Mouse (Mus musculus): ENCODE data around the gene Pfkfb2. TPM values are rescaled to one million over a fixed set of nuclear protein-coding genes. Genes with fewer than 3 reads are reported as not detected.

The Pfkfb2 gene
- polyA plus RNA-seq, 1 experiment from 2014 or later, result 8.4 TPM

GRCm38 (mm10) chr1:130759689-130760088 lies 30.6 kb upstream of the Pfkfb2 start:
- Histone ChIP-seq H3K9me3 (replicated peaks) (no peaks in the 10 kb centered on the region), H3K9ac (no peak overlapping the region), H3K4me3 (no peak overlapping the region), H3K27ac (ENCODE audit: poor library complexity, severe bottlenecking) (no peak overlapping the region), H3K4me2 (no peak overlapping the region), H3K36me3 (no peaks in the 10 kb centered on the region), H3K27me3 (replicated peaks) (no peaks in the 10 kb centered on the region), H3K4me1 (replicated peaks) (peaks cover 7% of the 10 kb centered on the region)
- 32% methylated on average over 9 of the region's 9 CpGs for WGBS
- no peak for ATAC-seq (ENCODE audit: insufficient number of reproducible peaks, low FRiP score)

- H3K27me3 ChIP-seq (replicated peaks), result no peaks in the 10 kb centered on the region
- H3K9ac ChIP-seq, result no peak overlapping the region
- WGBS, result 65% methylated on average over 3 of the region's 3 CpGs
- H3K27ac ChIP-seq (ENCODE audit: poor library complexity, severe bottlenecking), result no peak overlapping the region
- H3K4me1 ChIP-seq (replicated peaks), result peaks cover 16% of the 10 kb centered on the region
- H3K36me3 ChIP-seq, result no peaks in the 10 kb centered on the region
- ATAC-seq (ENCODE audit: insufficient number of reproducible peaks, low FRiP score), result no peak
- no peaks in the 10 kb centered on the region for H3K9me3 ChIP-seq (replicated peaks)
- no peak overlapping the region for H3K4me2 ChIP-seq
- H3K4me3 ChIP-seq, result no peak overlapping the region
These were observed 17.8 kb upstream of the Pfkfb2 start for GRCm38 (mm10) chr1:130746819-130747218.

- H3K36me3 ChIP-seq, result no peaks in the 10 kb centered on the region
- H3K9ac ChIP-seq, result no peak overlapping the region
- no peak for ATAC-seq (ENCODE audit: insufficient number of reproducible peaks, low FRiP score)
- 94% methylated on average over 3 of the region's 3 CpGs for WGBS
- peaks cover 28% of the 10 kb centered on the region for H3K4me1 ChIP-seq (replicated peaks)
- no peaks in the 10 kb centered on the region for H3K27me3 ChIP-seq (replicated peaks)
- H3K27ac ChIP-seq (ENCODE audit: poor library complexity, severe bottlenecking), result no peak overlapping the region
- no peak overlapping the region for H3K4me2 ChIP-seq
- H3K4me3 ChIP-seq, result no peak overlapping the region
- no peaks in the 10 kb centered on the region for H3K9me3 ChIP-seq (replicated peaks)
These were observed 16.5 kb upstream of the Pfkfb2 start for GRCm38 (mm10) chr1:130745591-130745990.

- WGBS, result 85% methylated on average over 5 of the region's 5 CpGs
- no peak for ATAC-seq (ENCODE audit: insufficient number of reproducible peaks, low FRiP score)
- Histone ChIP-seq H3K36me3 (no peaks in the 10 kb centered on the region), H3K4me3 (no peak overlapping the region), H3K4me2 (no peak overlapping the region), H3K9me3 (replicated peaks) (no peaks in the 10 kb centered on the region), H3K9ac (no peak overlapping the region), H3K27me3 (replicated peaks) (no peaks in the 10 kb centered on the region), H3K4me1 (replicated peaks) (peaks cover 34% of the 10 kb centered on the region), H3K27ac (ENCODE audit: poor library complexity, severe bottlenecking) (no peak overlapping the region)
These were observed 15.9 kb upstream of the Pfkfb2 start for GRCm38 (mm10) chr1:130744961-130745360.

GRCm38 (mm10) chr1:130744217-130744616 lies 15.2 kb upstream of the Pfkfb2 start:
- Histone ChIP-seq H3K27me3 (replicated peaks) (no peaks in the 10 kb centered on the region), H3K4me2 (no peak overlapping the region), H3K4me3 (no peak overlapping the region), H3K36me3 (no peaks in the 10 kb centered on the region), H3K4me1 (replicated peaks) (peaks cover 35% of the 10 kb centered on the region), H3K9ac (no peak overlapping the region), H3K27ac (ENCODE audit: poor library complexity, severe bottlenecking) (no peak overlapping the region), H3K9me3 (replicated peaks) (no peaks in the 10 kb centered on the region)
- ATAC-seq (ENCODE audit: insufficient number of reproducible peaks, low FRiP score), result no peak
- WGBS, result 59% methylated on average over 2 of the region's 2 CpGs

GRCm38 (mm10) chr1:130743775-130744174 lies 14.7 kb upstream of the Pfkfb2 start:
- Histone ChIP-seq H3K4me2 (no peak overlapping the region), H3K9ac (no peak overlapping the region), H3K27ac (ENCODE audit: poor library complexity, severe bottlenecking) (no peak overlapping the region), H3K4me3 (no peak overlapping the region), H3K9me3 (replicated peaks) (no peaks in the 10 kb centered on the region), H3K27me3 (replicated peaks) (no peaks in the 10 kb centered on the region), H3K4me1 (replicated peaks) (peaks cover 35% of the 10 kb centered on the region), H3K36me3 (no peaks in the 10 kb centered on the region)
- no peak for ATAC-seq (ENCODE audit: insufficient number of reproducible peaks, low FRiP score)
- 83% methylated on average over 1 of the region's 1 CpGs for WGBS

- Histone ChIP-seq H3K4me1 (replicated peaks) (peaks cover 37% of the 10 kb centered on the region), H3K4me2 (no peak overlapping the region), H3K27ac (ENCODE audit: poor library complexity, severe bottlenecking) (peak overlapping the region; percentile 56), H3K36me3 (no peaks in the 10 kb centered on the region), H3K27me3 (replicated peaks) (0 out of 2 replicates have a peak, but pooled peaks cover 2% of the 10 kb centered on the region), H3K9me3 (replicated peaks) (no peaks in the 10 kb centered on the region), H3K4me3 (no peak overlapping the region), H3K9ac (no peak overlapping the region)
- 86% methylated on average over 7 of the region's 7 CpGs for WGBS
- no peak for ATAC-seq (ENCODE audit: insufficient number of reproducible peaks, low FRiP score)
These were observed 13.1 kb upstream of the Pfkfb2 start for GRCm38 (mm10) chr1:130742201-130742600.

- ATAC-seq (ENCODE audit: insufficient number of reproducible peaks, low FRiP score), result peak; percentile 97
- H3K4me1 ChIP-seq (replicated peaks), result peaks cover 32% of the 10 kb centered on the region
- H3K4me2 ChIP-seq, result peak overlapping the region; percentile 45
- 27% methylated on average over 15 of the region's 15 CpGs for WGBS
- H3K36me3 ChIP-seq, result no peaks in the 10 kb centered on the region
- no peaks in the 10 kb centered on the region for H3K9me3 ChIP-seq (replicated peaks)
- peak overlapping the region; percentile 81 for H3K27ac ChIP-seq (ENCODE audit: poor library complexity, severe bottlenecking)
- H3K9ac ChIP-seq, result peak overlapping the region; percentile 38
- H3K27me3 ChIP-seq (replicated peaks), result 0 out of 2 replicates have a peak, but pooled peaks cover 3% of the 10 kb centered on the region
- H3K4me3 ChIP-seq, result 0 out of 2 replicates have a peak overlapping the region, but pooled peaks have one; percentile 7
These were observed 12.0 kb upstream of the Pfkfb2 start for GRCm38 (mm10) chr1:130740781-130741720.

GRCm38 (mm10) chr1:130740227-130740648 lies 11.2 kb upstream of the Pfkfb2 start:
- Histone ChIP-seq H3K4me3 (no peak overlapping the region), H3K4me2 (peak overlapping the region; percentile 45)
- no peak for ATAC-seq (ENCODE audit: insufficient number of reproducible peaks, low FRiP score)

GRCm38 (mm10) chr1:130739636-130740035 lies 10.6 kb upstream of the Pfkfb2 start:
- no peak for ATAC-seq (ENCODE audit: insufficient number of reproducible peaks, low FRiP score)
- Histone ChIP-seq H3K27ac (ENCODE audit: poor library complexity, severe bottlenecking) (no peak overlapping the region), H3K36me3 (no peaks in the 10 kb centered on the region), H3K4me1 (replicated peaks) (peaks cover 38% of the 10 kb centered on the region), H3K4me2 (no peak overlapping the region; the same call in 1 of the 2 replicates), H3K27me3 (replicated peaks) (0 out of 2 replicates have a peak, but pooled peaks cover 3% of the 10 kb centered on the region), H3K9me3 (replicated peaks) (no peaks in the 10 kb centered on the region), H3K4me3 (no peak overlapping the region), H3K9ac (no peak overlapping the region)
- 80% methylated on average over 3 of the region's 3 CpGs for WGBS

More at GRCm38 (mm10) chr1:130740227-130740648, 11.2 kb upstream of the Pfkfb2 start:
- peaks cover 32% of the 10 kb centered on the region for H3K4me1 ChIP-seq (replicated peaks)
- H3K27me3 ChIP-seq (replicated peaks), result 0 out of 2 replicates have a peak, but pooled peaks cover 3% of the 10 kb centered on the region
- H3K9ac ChIP-seq, result 0 out of 2 replicates have a peak overlapping the region, but pooled peaks have one; percentile 38
- no peaks in the 10 kb centered on the region for H3K36me3 ChIP-seq
- 46% methylated on average over 4 of the region's 4 CpGs for WGBS
- H3K9me3 ChIP-seq (replicated peaks), result no peaks in the 10 kb centered on the region
- H3K27ac ChIP-seq (ENCODE audit: poor library complexity, severe bottlenecking), result peak overlapping the region; percentile 81

- Histone ChIP-seq H3K27ac (ENCODE audit: poor library complexity, severe bottlenecking) (no peak overlapping the region), H3K36me3 (no peaks in the 10 kb centered on the region), H3K9ac (no peak overlapping the region), H3K4me2 (no peak overlapping the region), H3K9me3 (replicated peaks) (no peaks in the 10 kb centered on the region), H3K4me1 (replicated peaks) (peaks cover 34% of the 10 kb centered on the region), H3K4me3 (no peak overlapping the region), H3K27me3 (replicated peaks) (0 out of 2 replicates have a peak, but pooled peaks cover 3% of the 10 kb centered on the region)
- no peak for ATAC-seq (ENCODE audit: insufficient number of reproducible peaks, low FRiP score)
- WGBS, result 76% methylated on average over 3 of the region's 3 CpGs
These were observed 9.6 kb upstream of the Pfkfb2 start for GRCm38 (mm10) chr1:130738551-130739106.

All from heart, embryonic 12.5 days (tissue).